Mouse (Mus musculus) intestine, embryonic 14.5 days (tissue): ENCODE results near the gene Gdf10. TPM values are rescaled to one million over a fixed set of nuclear protein-coding genes. Genes with fewer than 3 reads are reported as not detected.
A peak's percentile ranks its signal among the peaks of the same experiment; 100 is the strongest.

Experiments used
- ATAC-seq: fragments of 200-750 bp; cut with Nextera tagmentation; replicated peaks from 2 replicates; pipeline ENCODE4 v1.8.0; 2017; ENCODE audit warnings: low read depth, moderate number of reproducible peaks, moderate TSS enrichment, moderate library complexity; ENCODE audit not compliant: low FRiP score, low TSS enrichment
- DNase-seq: peaks from one replicate; pipeline ENCODE4 v3.0.0-alpha.2; 2018; ENCODE audit warnings: low spot score
- H3K27ac ChIP-seq: fragments of 300-500 bp; sonication (generic); 2 replicates; pipeline ENCODE4 v1.5.1; 2014; ENCODE audit warnings: low read depth, mild to moderate bottlenecking, control low read depth
- H3K27me3 ChIP-seq: fragments of 300-500 bp; sonication (generic); replicated peaks from 2 replicates; pipeline ENCODE4 v1.6.1; 2014; ENCODE audit warnings: low read length, control low read depth; ENCODE audit not compliant: control insufficient read depth, insufficient read depth
- H3K36me3 ChIP-seq: fragments of 300-500 bp; sonication (generic); 2 replicates; pipeline ENCODE4 v1.6.1; 2014; ENCODE audit warnings: low read length, control low read depth; ENCODE audit not compliant: control insufficient read depth, insufficient read depth
- H3K4me1 ChIP-seq: fragments of 300-500 bp; sonication (generic); replicated peaks from 2 replicates; pipeline ENCODE4 v1.6.1; 2014; ENCODE audit warnings: low read length, control low read depth, mixed read lengths; ENCODE audit not compliant: control insufficient read depth, insufficient read depth
- H3K4me2 ChIP-seq: fragments of 300-500 bp; sonication (generic); 2 replicates; pipeline ENCODE4 v1.6.1; 2014; ENCODE audit warnings: low read length
- H3K4me3 ChIP-seq: fragments of 300-500 bp; sonication (generic); 2 replicates; pipeline ENCODE4 v1.5.1; 2014; ENCODE audit warnings: low read depth, low read length, control low read depth, mixed read lengths
- H3K9ac ChIP-seq: fragments of 300-500 bp; sonication (generic); 2 replicates; pipeline ENCODE4 v1.6.1; 2014; ENCODE audit warnings: mild to moderate bottlenecking, low read length
- H3K9me3 ChIP-seq: fragments of 300-500 bp; sonication (generic); 2 replicates; pipeline ENCODE4 v1.6.1; 2016; ENCODE audit warnings: low read length, control low read depth; ENCODE audit not compliant: control insufficient read depth
- WGBS: fragments of 180-500 bp; shearing (Covaris S2); extraction: QIAGEN DNeasy Blood & Tissue Kit; methylation state at CpG from one replicate; pipeline ENCODE4 v1.1.7; 2014; 5-methylcytosine and 5-hydroxymethylcytosine counted together
- polyA plus RNA-seq: library from polyadenylated mRNA; unstranded; fragments of >200 nt; fragmentation: Nextera tagmentation; extraction: Ambion mirVana; gene quantifications from 2 replicates; pipeline ENCODE4 v1.2.1, GENCODE M21; 2014

Gene Gdf10
- polyA plus RNA-seq, 1 experiment from 2014 or later: 8.8 TPM

DNA sequence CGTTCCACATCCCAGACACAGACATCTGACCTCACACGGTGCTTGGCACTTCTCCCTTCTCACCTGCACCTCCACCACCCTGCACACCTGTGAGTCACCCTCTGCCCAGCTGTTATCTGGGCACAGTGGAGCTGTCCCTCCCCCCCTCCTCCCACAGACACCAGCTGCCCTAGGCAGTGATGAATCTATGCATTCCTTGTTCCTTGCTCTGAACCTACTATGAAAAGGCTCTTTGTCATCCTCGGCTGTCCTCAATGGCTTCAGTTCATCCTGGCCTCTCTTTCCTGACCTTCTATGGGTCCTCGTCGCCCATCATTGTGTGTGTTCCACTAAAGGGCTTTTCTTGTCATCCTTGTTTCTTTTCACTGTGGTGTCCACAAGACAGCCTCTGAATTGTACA is 51.4 kb downstream of the Gdf10 start:
- 70% methylated on average over 5 of the region's 5 CpGs for WGBS

DNA sequence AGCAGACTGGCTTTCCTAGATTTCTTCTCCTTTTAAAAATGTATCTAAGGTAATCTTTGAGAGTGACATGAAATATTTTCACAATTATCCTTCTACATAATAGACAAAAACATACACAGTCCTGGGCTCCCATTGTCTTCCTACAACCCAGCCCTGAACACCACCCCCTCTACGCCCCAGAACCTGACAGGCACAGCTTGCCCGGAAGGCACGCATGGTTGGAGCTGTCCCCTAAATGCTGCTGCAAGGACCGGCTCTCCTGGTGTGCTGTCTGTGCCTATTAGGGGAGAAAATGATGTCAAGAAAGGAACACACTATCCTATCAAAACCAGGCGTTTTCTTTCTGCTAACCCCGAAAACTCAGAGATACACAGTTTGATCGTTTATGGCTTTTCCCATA is 54.4 kb downstream of the Gdf10 start:
- DNase-seq (no peak), ATAC-seq (no peak)
- H3K4me2 ChIP-seq: peak overlapping the region; percentile 78; the same call in 1 of the 2 replicates
- no peak overlapping the region for H3K9ac ChIP-seq
- no peak overlapping the region for H3K27ac ChIP-seq
- 44% methylated on average over 7 of the region's 7 CpGs for WGBS
- no peaks in the 10 kb centered on the region for H3K9me3 ChIP-seq
- H3K27me3 ChIP-seq: peaks cover 3% of the 10 kb centered on the region; the same call in 1 of the 2 replicates
- H3K4me1 ChIP-seq: no peaks in the 10 kb centered on the region
- H3K36me3 ChIP-seq: no peaks in the 10 kb centered on the region
- peak overlapping the region; percentile 37; the same call in 1 of the 2 replicates for H3K4me3 ChIP-seq

More for the DNA sequence above, 51.4 kb downstream of the Gdf10 start:
- Histone ChIP-seq H3K9ac (no peak overlapping the region), H3K4me1 (no peaks in the 10 kb centered on the region), H3K27ac (no peak overlapping the region), H3K36me3 (no peaks in the 10 kb centered on the region), H3K4me2 (no peak overlapping the region), H3K27me3 (peaks cover 3% of the 10 kb centered on the region; the same call in 1 of the 2 replicates), H3K4me3 (no peak overlapping the region), H3K9me3 (no peaks in the 10 kb centered on the region)
- no peak for ATAC-seq
- no peak for DNase-seq

DNA sequence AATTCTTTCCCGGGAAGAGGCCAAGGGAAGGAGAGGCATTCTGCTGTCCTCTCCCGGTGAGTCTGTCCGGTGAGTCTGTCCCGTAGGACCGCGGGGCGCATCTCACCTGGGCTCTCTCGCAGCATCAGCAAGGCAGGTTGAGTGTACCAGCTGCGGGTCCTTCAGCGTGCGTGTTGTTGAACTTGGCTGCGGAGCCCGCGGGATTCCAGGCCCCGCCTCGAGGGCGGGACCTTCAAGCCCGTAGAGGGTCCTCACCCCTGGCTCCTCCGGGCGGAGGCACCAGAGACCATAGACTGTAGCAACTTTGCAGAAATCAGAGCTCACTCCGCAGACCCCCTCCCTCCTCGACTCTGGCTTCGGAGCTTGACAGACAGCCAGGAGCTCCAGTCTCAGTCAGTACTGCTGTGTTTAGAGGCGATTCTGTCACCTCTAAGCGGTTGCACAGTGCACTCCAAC is 55.2 kb downstream of the Gdf10 start, which contains the start of gene Zfp488:
TSS of gene Zfp488 (minus strand) at position 161 of the 456 bp plus-strand sequence.
- H3K36me3 ChIP-seq: no peaks in the 10 kb centered on the region
- no peaks in the 10 kb centered on the region for H3K9me3 ChIP-seq
- peak within 1 kb of the TSS; percentile 37 for H3K4me3 ChIP-seq
- ATAC-seq (no peak), DNase-seq (peak; percentile 57)
- H3K4me1 ChIP-seq: no peaks in the 10 kb centered on the region
- WGBS: under 1% methylated on average over 21 of the region's 25 CpGs
- peak within 1 kb of the TSS; percentile 78 for H3K4me2 ChIP-seq
- no peak within 1 kb of the TSS for H3K27ac ChIP-seq
- H3K27me3 ChIP-seq: peaks cover 3% of the 10 kb centered on the region; the same call in 1 of the 2 replicates
- H3K9ac ChIP-seq: peak within 1 kb of the TSS; percentile 27; the same call in 1 of the 2 replicates

Other genes with a start within 250 kb of the Gdf10 start
- 0.05 TPM in 2 replicates for gene Gdf2, start 17.5 kb downstream of the Gdf10 start, polyA plus RNA-seq
- not detected in 2 replicates for gene Rbp3, start 30.4 kb downstream of the Gdf10 start, polyA plus RNA-seq
- gene Zfp488, start 55.2 kb downstream of the Gdf10 start, polyA plus RNA-seq: 0.50 and 0.60 TPM in 2 replicates
- not detected in 2 replicates for gene Gm30083, start 91.6 kb downstream of the Gdf10 start, polyA plus RNA-seq
- gene Gm5460, start 93.2 kb downstream of the Gdf10 start, polyA plus RNA-seq: not detected in 2 replicates
- not detected in 2 replicates for gene Antxrl, start 129.1 kb downstream of the Gdf10 start, polyA plus RNA-seq
- gene Anxa8, start 162.4 kb downstream of the Gdf10 start, polyA plus RNA-seq: 0.67 and 1.1 TPM in 2 replicates
- gene A630023A22Rik, start 179.2 kb downstream of the Gdf10 start, polyA plus RNA-seq: 0.89 and 1.3 TPM in 2 replicates
- gene Npy4r, start 228.9 kb downstream of the Gdf10 start, polyA plus RNA-seq: 0.14 and 0.48 TPM in 2 replicates